ENCODE assay signal across 9 mouse cellular contexts in the genomic region with DNA sequence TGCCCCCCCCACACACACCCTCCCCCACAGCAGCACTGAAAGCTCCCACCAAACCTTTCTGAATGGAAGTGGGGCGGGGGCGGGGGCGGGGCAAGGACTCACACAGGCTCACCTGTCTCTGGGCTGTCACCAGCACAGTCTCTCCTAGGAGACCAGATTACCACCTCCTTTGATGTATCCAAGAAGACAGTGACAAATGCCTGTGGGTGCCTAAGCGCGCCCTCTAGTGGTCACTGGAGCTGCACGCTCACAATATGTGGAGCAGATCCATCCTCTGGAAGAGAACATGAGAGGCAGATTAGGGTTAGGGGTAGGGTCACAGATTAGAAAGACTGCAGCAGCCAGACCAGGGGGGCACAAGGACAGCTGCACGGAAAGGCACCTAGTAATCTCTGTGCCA. TPM values are rescaled to one million over a fixed set of nuclear protein-coding genes. Genes with fewer than 3 reads are reported as not detected.
DNase-seq lines count a peak whose midpoint lies in the region; ATAC-seq and TF ChIP-seq lines count a peak whose summit lies in the region.
"Had no signal": no experiment of that assay in that cellular context is flagged by ENCODE, and none has a peak within 500 bp of the region (broad histone marks: within the 10 kb centered on the region; RNA-seq: fewer than 3 reads in every experiment).

No protein-coding gene starts in this region.

- intact Hi-C loops in heart, postnatal 36 days (cut with DNase I): loop anchor here (1.0 to 5.0 kb wide), 4 partner anchors 37 to 108 kb away; no protein-coding TSS in a partner anchor

- H3K4me2 ChIP-seq in forebrain, embryonic 13.5 days: no peak overlapping the region
- H3K4me2 ChIP-seq in lung, embryonic 14.5 days: no peak overlapping the region

- peaks cover 8 to 30% of the 10 kb centered on the region in 2 experiments for H3K4me1 ChIP-seq in ES-E14 (ENCODE audit: control insufficient read depth in 2 of 2, insufficient read depth in 2 of 2, low read length in 2 of 2, poor library complexity in 1 of 2)
- H3K4me1 ChIP-seq in forebrain, embryonic 13.5 days: no peaks in the 10 kb centered on the region
- no peaks in the 10 kb centered on the region for H3K4me1 ChIP-seq in lung, embryonic 14.5 days (ENCODE audit: insufficient read depth)

- peak; percentile 53 for ATAC-seq in forebrain, embryonic 13.5 days
- no peak for ATAC-seq in lung, embryonic 14.5 days (ENCODE audit: insufficient read depth)

- H3K9me3 ChIP-seq in ES-E14 (ENCODE audit: control insufficient read depth, insufficient read depth, low read depth, low read length): no peaks in the 10 kb centered on the region
- H3K9me3 ChIP-seq in forebrain, embryonic 13.5 days (replicated peaks): peaks cover 11% of the 10 kb centered on the region; the same call in 1 of the 2 replicates
- H3K9me3 ChIP-seq in lung, embryonic 14.5 days (ENCODE audit: low read depth, low read length): no peaks in the 10 kb centered on the region

- no peak overlapping the region for H3K4me3 ChIP-seq in ES-E14 (ENCODE audit: insufficient read depth in 1 of 2, low read depth in 1 of 2, low read length in 2 of 2, poor library complexity in 1 of 2, severe bottlenecking in 1 of 2)
- H3K4me3 ChIP-seq in forebrain, embryonic 13.5 days: no peak overlapping the region
- H3K4me3 ChIP-seq in lung, embryonic 14.5 days (ENCODE audit: low read depth, low read length): no peak overlapping the region

- no peak overlapping the region for H3K9ac ChIP-seq in ES-E14 (ENCODE audit: insufficient read depth, low read depth, low read length, poor library complexity, severe bottlenecking)
- no peak overlapping the region for H3K9ac ChIP-seq in forebrain, embryonic 13.5 days
- H3K9ac ChIP-seq in lung, embryonic 14.5 days: no peak overlapping the region

- TF ChIP-seq CTCF in lung, embryonic 14.5 days (IDR thresholded peaks at IDR 0.05; ENCODE audit: low read depth): peak; percentile 91

- H3K27ac ChIP-seq in ES-E14 (ENCODE audit: insufficient read depth, low read depth, low read length, poor library complexity, severe bottlenecking): no peak overlapping the region
- H3K27ac ChIP-seq in forebrain, embryonic 13.5 days: no peak overlapping the region
- no peak overlapping the region for H3K27ac ChIP-seq in lung, embryonic 14.5 days (ENCODE audit: low read depth)

- no peaks in the 10 kb centered on the region for H3K36me3 ChIP-seq in ES-E14 (ENCODE audit: control insufficient read depth, insufficient read depth, low read length, poor library complexity, severe bottlenecking)
- peaks cover 21% of the 10 kb centered on the region; the same call in 1 of the 2 replicates for H3K36me3 ChIP-seq in forebrain, embryonic 13.5 days (ENCODE audit: poor library complexity, severe bottlenecking)
- H3K36me3 ChIP-seq in lung, embryonic 14.5 days (ENCODE audit: insufficient read depth): no peaks in the 10 kb centered on the region

- in situ Hi-C loops in ES-E14 (cut with MboI; ENCODE audit: low sequenced_read_pairs in 2 of 2, unreplicated experiment in 2 of 2): loop anchor here in 1 of 2 experiments (10.0 kb wide), 1 partner anchor 95 kb away; no protein-coding TSS in a partner anchor

- 3% methylated on average over 7 of the region's 7 CpGs for whole genome bisulfite sequencing in forebrain, embryonic 13.5 days
- WGBS in lung, embryonic 14.5 days: 2% methylated on average over 7 of the region's 7 CpGs

- peak; percentile 75 for DNase-seq in ES-E14 (ENCODE audit: low read depth, low spot score)
- DNase-seq in c-Kit-positive CD71-negative TER-119-negative erythroid progenitor cells, embryonic 14.5 days (ENCODE audit: low read depth): peak; percentile 71
- peak; percentile 80 to 84 for DNase-seq in heart, postnatal 36 days
- peak; percentile 73 to 92 for DNase-seq in layer of hippocampus, adult 18-20 months (ENCODE audit: low spot score in 2 of 2)
- peak; percentile 86 for DNase-seq in lung, embryonic 14.5 days
- peak; percentile 66 for DNase-seq in ovary, postnatal 14 days (ENCODE audit: low spot score)
- peak; percentile 68 to 90 for DNase-seq in thymus, postnatal 10 days (ENCODE audit: low spot score in 2 of 2)

- H3K27me3 ChIP-seq in forebrain, embryonic 13.5 days: no peaks in the 10 kb centered on the region
- H3K27me3 ChIP-seq in lung, embryonic 14.5 days (ENCODE audit: insufficient read depth, low read length): no peaks in the 10 kb centered on the region

TF ChIP-seq in ES-E14, 5 proteins besides CTCF, POLR2A, EP300 and RAD21:
- TF ChIP-seq MAFK (IDR thresholded peaks at IDR 0.05; ENCODE audit: insufficient read depth, low read depth, low read length): no peak
- no peak for TF ChIP-seq ZC3H11A (IDR thresholded peaks at IDR 0.05; ENCODE audit: borderline replicate concordance, low read depth, low read length)
- no peak for TF ChIP-seq ZNF384 (IDR thresholded peaks at IDR 0.05; ENCODE audit: low read depth, low read length)
- no peak for TF ChIP-seq HCFC1 (IDR thresholded peaks at IDR 0.05; ENCODE audit: borderline replicate concordance, insufficient read depth, low read length)
- no peak for TF ChIP-seq CHD2 (IDR thresholded peaks at IDR 0.05; ENCODE audit: low read depth, low read length)
TF ChIP-seq in ES-E14: peak in this region for 0.

RNA-seq across cellular contexts. Expression of a gene that starts 10.0 kb away (rescaled TPM):
- total RNA-seq in ES-E14 (2012; rRNA removed): not detected in 2 replicates
- polyA plus RNA-seq in forebrain, embryonic 13.5 days (2015; fragmentation: Nextera tagmentation; extraction: Ambion mirVana): 0.52 and 0.54 TPM in 2 replicates
- total RNA-seq in heart, postnatal 36 days (2021): not detected
- total RNA-seq in layer of hippocampus, adult 18-20 months (2021): not detected
- not detected in 2 replicates for polyA plus RNA-seq in lung, embryonic 14.5 days (2014; fragmentation: Nextera tagmentation; extraction: Ambion mirVana)
- polyA plus RNA-seq: heart, embryonic 14.5 days had no signal

RNA-seq across cellular contexts. Expression of a gene that starts 24.7 kb away (rescaled TPM):
- total RNA-seq in ES-E14 (2012; rRNA removed): not detected in 2 replicates
- not detected in 2 replicates for polyA plus RNA-seq in forebrain, embryonic 13.5 days (2015; fragmentation: Nextera tagmentation; extraction: Ambion mirVana)
- total RNA-seq in heart, postnatal 36 days (2021): not detected
- total RNA-seq in layer of hippocampus, adult 18-20 months (2021): not detected
- not detected in 2 replicates for polyA plus RNA-seq in lung, embryonic 14.5 days (2014; fragmentation: Nextera tagmentation; extraction: Ambion mirVana)
- polyA plus RNA-seq: heart, embryonic 14.5 days had no signal

RNA-seq across cellular contexts. Expression of a gene that starts 45.6 kb away (rescaled TPM):
- not detected in 2 replicates for total RNA-seq in ES-E14 (2012; rRNA removed)
- not detected in 2 replicates for polyA plus RNA-seq in forebrain, embryonic 13.5 days (2015; fragmentation: Nextera tagmentation; extraction: Ambion mirVana)
- total RNA-seq in heart, postnatal 36 days (2021): not detected
- not detected for total RNA-seq in layer of hippocampus, adult 18-20 months (2021)
- polyA plus RNA-seq in lung, embryonic 14.5 days (2014; fragmentation: Nextera tagmentation; extraction: Ambion mirVana): not detected in 2 replicates
- polyA plus RNA-seq: heart, embryonic 14.5 days had no signal
